In the genomic region with DNA sequence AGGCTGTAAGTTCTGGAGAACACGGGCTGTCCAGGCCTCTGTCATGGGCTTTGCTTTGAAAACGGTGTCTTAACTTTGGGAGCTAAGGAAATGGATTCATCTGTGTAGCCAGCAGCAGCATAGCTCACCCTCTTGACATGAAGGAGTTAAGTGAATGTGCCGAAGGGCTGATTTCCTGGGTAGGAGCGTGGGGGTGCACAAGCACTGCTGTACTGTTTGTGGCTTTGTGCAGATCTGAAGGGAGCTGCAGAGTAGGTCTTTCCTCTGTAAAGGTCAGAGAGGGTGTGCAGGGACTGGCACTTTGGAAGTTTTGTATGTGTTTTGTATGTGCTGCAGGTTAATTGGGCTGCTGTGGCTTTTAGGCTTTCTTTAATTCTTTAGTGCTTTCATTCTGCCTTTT, we compare ENCODE assay signal across 23 mouse cellular contexts.
DNase-seq lines count a peak whose midpoint lies in the region; ATAC-seq and TF ChIP-seq lines count a peak whose summit lies in the region.
"Had no signal": no experiment of that assay in that cellular context is flagged by ENCODE, and none has a peak within 500 bp of the region (broad histone marks: within the 10 kb centered on the region; RNA-seq: fewer than 3 reads in every experiment).

No protein-coding gene starts in this region.

- no peak overlapping the region for H3K27ac ChIP-seq in neural tube, embryonic 11.5 days (ENCODE audit: low read depth, low read length)
- no peak overlapping the region for H3K27ac ChIP-seq in stomach, postnatal 0 days (replicated peaks)
- H3K27ac ChIP-seq: embryonic facial prominence, embryonic 13.5 days; heart, embryonic 10.5 days; left cerebral cortex, adult 2 months; liver, embryonic 13.5 days had no signal

- H3K4me3 ChIP-seq in neural tube, embryonic 11.5 days (ENCODE audit: low read depth, low read length) = no peak overlapping the region
- no peak overlapping the region for H3K4me3 ChIP-seq in stomach, postnatal 0 days (ENCODE audit: low read depth, low read length)
- H3K4me3 ChIP-seq: embryonic facial prominence, embryonic 13.5 days; heart, embryonic 10.5 days; left cerebral cortex, adult 2 months; liver, embryonic 13.5 days had no signal

- no peak for ATAC-seq in neural tube, embryonic 11.5 days (ENCODE audit: insufficient read depth, low FRiP score, low TSS enrichment)
- 0 out of 2 replicates have a peak, but pooled peaks have one; percentile 26 for ATAC-seq in megakaryocyte progenitor cell, adult 5-6 weeks (replicated peaks; ENCODE audit: poor library complexity)
- ATAC-seq in stomach, postnatal 0 days (ENCODE audit: low FRiP score, low TSS enrichment) = no peak
- ATAC-seq: forebrain, postnatal 0 days had no signal

- H3K4me2 ChIP-seq in neural tube, embryonic 11.5 days (ENCODE audit: low read depth) = no peak overlapping the region
- H3K4me2 ChIP-seq in stomach, postnatal 0 days (replicated peaks; ENCODE audit: low read depth) = no peak overlapping the region
- H3K4me2 ChIP-seq: embryonic facial prominence, embryonic 13.5 days; liver, embryonic 13.5 days; lung, embryonic 14.5 days had no signal

- intact Hi-C loops in left cerebral cortex, postnatal 36 days (cut with DNase I) = no loop called here

- H3K9ac ChIP-seq in neural tube, embryonic 11.5 days (ENCODE audit: low read length) = no peak overlapping the region
- H3K9ac ChIP-seq in stomach, postnatal 0 days (ENCODE audit: low read length) = no peak overlapping the region
- H3K9ac ChIP-seq: embryonic facial prominence, embryonic 13.5 days; forebrain, postnatal 0 days; liver, embryonic 13.5 days; lung, embryonic 14.5 days had no signal

- no peaks in the 10 kb centered on the region for H3K9me3 ChIP-seq in neural tube, embryonic 11.5 days (ENCODE audit: control insufficient read depth, low read length)
- H3K9me3 ChIP-seq in stomach, postnatal 0 days (ENCODE audit: control insufficient read depth, low read length) = no peaks in the 10 kb centered on the region
- H3K9me3 ChIP-seq: embryonic facial prominence, embryonic 13.5 days; heart, embryonic 10.5 days; liver, embryonic 13.5 days had no signal

- 57% methylated on average over 4 of the region's 4 CpGs for WGBS in neural tube, embryonic 11.5 days
- WGBS in stomach, postnatal 0 days = 42% methylated on average over 4 of the region's 4 CpGs

- peak; percentile 12 for DNase-seq in neural tube, embryonic 11.5 days (ENCODE audit: low spot score)
- DNase-seq in neural tube, embryonic 10.5 days (ENCODE audit: extremely low spot score, low spot score) = no peak
- DNase-seq in embryo, embryonic 10.5 days (ENCODE audit: low spot score) = peak; percentile 23
- DNase-seq in thymus, postnatal 4 days = peak; percentile 35
- no peak for DNase-seq in left cerebral cortex, postnatal 36 days (ENCODE audit: low spot score in 2 of 2)
- DNase-seq in adrenal gland, postnatal 10 days = no peak
- DNase-seq in stomach, postnatal 0 days (ENCODE audit: low spot score) = no peak
- DNase-seq: adrenal gland, postnatal 14 days; B cell, adult 2 months; cerebellum, adult 18-20 months; cerebellum, postnatal 25 days; forebrain, postnatal 0 days; heart, postnatal 10 days; kidney, adult 8-10 months; kidney, postnatal 25 days; layer of hippocampus, adult 9-11 months; liver, embryonic 13.5 days; lung, embryonic 14.5 days; midbrain, embryonic 14.5 days had no signal

- no peaks in the 10 kb centered on the region for H3K36me3 ChIP-seq in neural tube, embryonic 11.5 days (ENCODE audit: control insufficient read depth, insufficient read depth, low read length)
- H3K36me3 ChIP-seq in stomach, postnatal 0 days (ENCODE audit: control insufficient read depth, insufficient read depth, low read length) = no peaks in the 10 kb centered on the region
- H3K36me3 ChIP-seq: embryonic facial prominence, embryonic 13.5 days; heart, embryonic 10.5 days; liver, embryonic 13.5 days had no signal

- no peak for TF ChIP-seq CTCF in stomach, postnatal 0 days (IDR thresholded peaks at IDR 0.05; ENCODE audit: low read depth)

- H3K27me3 ChIP-seq in neural tube, embryonic 11.5 days (ENCODE audit: control insufficient read depth, insufficient read depth, low read length) = no peaks in the 10 kb centered on the region
- no peaks in the 10 kb centered on the region for H3K27me3 ChIP-seq in stomach, postnatal 0 days (ENCODE audit: control insufficient read depth, insufficient read depth, low read length)
- H3K27me3 ChIP-seq: embryonic facial prominence, embryonic 13.5 days; liver, embryonic 13.5 days had no signal

- no peak for TF ChIP-seq EP300 in stomach, postnatal 0 days (optimal IDR thresholded peaks at IDR 0.05)

- no peaks in the 10 kb centered on the region for H3K4me1 ChIP-seq in neural tube, embryonic 11.5 days (ENCODE audit: control insufficient read depth, insufficient read depth, low read length)
- no peaks in the 10 kb centered on the region for H3K4me1 ChIP-seq in stomach, postnatal 0 days (replicated peaks; ENCODE audit: control insufficient read depth, insufficient read depth)

Comparison
In these comparisons a context has a peak if more than half of its experiments do, and no peak if none do; other contexts are left out.
1. DNase-seq: peak in neural tube, embryonic 11.5 days (single experiment), embryo, embryonic 10.5 days (single experiment) and thymus, postnatal 4 days (single experiment); none in neural tube, embryonic 10.5 days (single experiment), left cerebral cortex, postnatal 36 days (0 of 2), adrenal gland, postnatal 10 days (single experiment) and stomach, postnatal 0 days (single experiment).